Mouse (Mus musculus) kidney, adult 2 months (tissue): ENCODE measurements at regions not wholly inside any gene's neighbourhood (a gene's known extent, or its start where the extent isn't known, plus 50 kb on each side); places are given as distances from the start of the nearest gene placed in this dataset.

Experiments
- CTCF ChIP-seq: fragments of 200-500 bp; conservative IDR thresholded peaks from 2 replicates; pipeline ENCODE4 v1.5.1; 2011; ENCODE audit warnings: low read depth, mild to moderate bottlenecking, control low read depth, low read length, moderate library complexity, mixed read lengths; ENCODE audit not compliant: insufficient read depth, insufficient read length
- POLR2A ChIP-seq: fragments of 200-500 bp; IDR thresholded peaks from one replicate; pipeline ENCODE4 v1.6.1; 2011; ENCODE audit warnings: low read depth, low read length, control low read depth

DNA sequence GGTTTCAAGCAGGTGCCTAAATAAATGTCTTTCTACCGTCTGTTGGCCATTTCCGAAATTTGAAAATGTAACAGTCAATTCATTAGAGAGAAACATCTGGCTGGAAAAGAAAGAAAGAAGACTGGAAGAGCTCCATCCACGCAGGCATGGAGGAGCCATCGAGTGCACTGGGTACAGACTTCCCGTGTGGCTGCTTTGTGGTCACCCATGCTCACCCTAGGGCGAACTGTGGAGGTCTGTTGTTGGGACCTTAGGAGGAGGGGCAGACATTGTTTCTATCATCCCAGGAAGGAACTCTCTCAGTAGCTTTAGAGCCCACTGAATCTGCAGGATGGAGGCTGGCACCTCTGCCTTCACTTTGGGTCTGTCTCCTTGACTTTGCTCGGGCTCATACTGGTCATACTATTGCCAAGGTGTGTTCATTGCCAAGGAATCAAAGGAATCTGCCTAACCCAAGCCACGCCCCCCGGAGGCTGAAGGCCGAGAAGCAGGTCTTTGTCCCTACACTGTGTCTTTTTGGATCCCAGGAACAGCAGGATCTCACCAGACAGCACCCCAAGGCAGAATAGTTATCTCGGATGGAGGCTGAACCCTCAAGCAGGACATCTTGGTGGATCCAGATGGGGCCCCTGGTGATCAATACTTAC lies 54.3 kb upstream of the Kcng1 start:
- TF ChIP-seq CTCF (no peak), POLR2A (no peak)
